Mouse (Mus musculus): ENCODE results near the gene Rpl31. TPM values are rescaled to one million over a fixed set of nuclear protein-coding genes. Genes with fewer than 3 reads are reported as not detected.

The Rpl31 gene
- polyA plus RNA-seq, 1 experiment: 261 TPM

DNA sequence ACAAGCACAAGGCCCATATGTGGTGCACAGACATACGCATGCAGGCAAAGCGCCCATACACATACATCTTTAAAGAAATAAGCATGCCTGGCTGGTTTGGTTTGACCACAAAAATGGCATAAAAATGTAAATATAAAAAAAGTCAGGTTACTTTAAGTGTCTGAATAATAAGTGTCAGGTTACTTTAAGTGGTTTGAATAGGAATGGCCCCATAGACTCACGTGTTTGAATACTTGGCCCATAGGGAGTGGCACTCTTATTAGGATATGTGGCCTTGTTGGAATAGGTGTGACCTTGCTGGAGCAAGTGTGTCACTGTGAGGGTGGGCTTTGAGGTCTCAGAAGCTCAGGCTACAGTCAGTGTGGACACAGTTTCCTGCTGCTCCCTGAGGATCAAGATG lies 27.0 kb downstream of the Rpl31 start:
- no peak overlapping the region for H3K4me3 ChIP-seq (ENCODE audit: insufficient read depth, low read depth, low read length)
- H3K36me3 ChIP-seq (ENCODE audit: control insufficient read depth, insufficient read depth, low read length): no peaks in the 10 kb centered on the region
- DNase-seq: no peak
- H3K27me3 ChIP-seq (replicated peaks; ENCODE audit: control insufficient read depth, insufficient read depth, low read length): no peaks in the 10 kb centered on the region
- TF ChIP-seq POLR2A (IDR thresholded peaks at IDR 0.05; ENCODE audit: low read depth, low read length) (no peak), CTCF (conservative IDR thresholded peaks at IDR 0.05; ENCODE audit: insufficient read depth, insufficient read length, low read depth, low read length) (no peak)
- H3K27ac ChIP-seq (ENCODE audit: insufficient read depth, low read depth, low read length): no peak overlapping the region
- WGBS: 91% methylated on average over 3 of the region's 3 CpGs
- H3K4me1 ChIP-seq (ENCODE audit: control insufficient read depth, insufficient read depth, low read length): no peaks in the 10 kb centered on the region

- H3K4me1 ChIP-seq (ENCODE audit: control insufficient read depth, insufficient read depth, low read length): no peaks in the 10 kb centered on the region
- no peaks in the 10 kb centered on the region for H3K36me3 ChIP-seq (ENCODE audit: control insufficient read depth, insufficient read depth, low read length)
- no peak overlapping the region for H3K4me3 ChIP-seq (ENCODE audit: insufficient read depth, low read depth, low read length)
- TF ChIP-seq CTCF (conservative IDR thresholded peaks at IDR 0.05; ENCODE audit: insufficient read depth, insufficient read length, low read depth, low read length) (no peak), POLR2A (IDR thresholded peaks at IDR 0.05; ENCODE audit: low read depth, low read length) (no peak)
- 72% methylated on average over 4 of the region's 4 CpGs for whole genome bisulfite sequencing
- DNase-seq: no peak
- no peak overlapping the region for H3K27ac ChIP-seq (ENCODE audit: insufficient read depth, low read depth, low read length)
- H3K27me3 ChIP-seq (replicated peaks; ENCODE audit: control insufficient read depth, insufficient read depth, low read length): no peaks in the 10 kb centered on the region
Measured at GRCm38 (mm10) chr1:39396347-39396746, 28.7 kb downstream of the Rpl31 start.

- H3K27ac ChIP-seq (ENCODE audit: insufficient read depth, low read depth, low read length): no peak overlapping the region
- 94% methylated on average over 6 of the region's 6 CpGs for WGBS
- no peaks in the 10 kb centered on the region for H3K36me3 ChIP-seq (ENCODE audit: control insufficient read depth, insufficient read depth, low read length)
- H3K4me3 ChIP-seq (ENCODE audit: insufficient read depth, low read depth, low read length): no peak overlapping the region
- no peak for DNase-seq
- no peaks in the 10 kb centered on the region for H3K4me1 ChIP-seq (ENCODE audit: control insufficient read depth, insufficient read depth, low read length)
- H3K27me3 ChIP-seq (replicated peaks; ENCODE audit: control insufficient read depth, insufficient read depth, low read length): no peaks in the 10 kb centered on the region
- TF ChIP-seq CTCF (conservative IDR thresholded peaks at IDR 0.05; ENCODE audit: insufficient read depth, insufficient read length, low read depth, low read length): no peak
- no peak for TF ChIP-seq POLR2A (IDR thresholded peaks at IDR 0.05; ENCODE audit: low read depth, low read length)
Measured at GRCm38 (mm10) chr1:39398284-39398683, 30.6 kb downstream of the Rpl31 start.

- Histone ChIP-seq H3K27me3 (replicated peaks; ENCODE audit: control insufficient read depth, insufficient read depth, low read length) (no peaks in the 10 kb centered on the region), H3K4me1 (ENCODE audit: control insufficient read depth, insufficient read depth, low read length) (no peaks in the 10 kb centered on the region), H3K36me3 (ENCODE audit: control insufficient read depth, insufficient read depth, low read length) (no peaks in the 10 kb centered on the region), H3K27ac (ENCODE audit: insufficient read depth, low read depth, low read length) (no peak overlapping the region), H3K4me3 (ENCODE audit: insufficient read depth, low read depth, low read length) (no peak overlapping the region)
- DNase-seq: no peak
- TF ChIP-seq CTCF (conservative IDR thresholded peaks at IDR 0.05; ENCODE audit: insufficient read depth, insufficient read length, low read depth, low read length) (no peak), POLR2A (IDR thresholded peaks at IDR 0.05; ENCODE audit: low read depth, low read length) (no peak)
- WGBS: 78% methylated on average over 4 of the region's 4 CpGs
Measured at GRCm38 (mm10) chr1:39399228-39399627, 31.6 kb downstream of the Rpl31 start.

GRCm38 (mm10) chr1:39400173-39400572 lies 32.5 kb downstream of the Rpl31 start:
- 95% methylated on average over 3 of the region's 3 CpGs for WGBS
- DNase-seq: no peak
- H3K27me3 ChIP-seq (replicated peaks; ENCODE audit: control insufficient read depth, insufficient read depth, low read length): no peaks in the 10 kb centered on the region
- no peak for TF ChIP-seq CTCF (conservative IDR thresholded peaks at IDR 0.05; ENCODE audit: insufficient read depth, insufficient read length, low read depth, low read length)
- no peak for TF ChIP-seq POLR2A (IDR thresholded peaks at IDR 0.05; ENCODE audit: low read depth, low read length)
- no peaks in the 10 kb centered on the region for H3K4me1 ChIP-seq (ENCODE audit: control insufficient read depth, insufficient read depth, low read length)
- no peak overlapping the region for H3K4me3 ChIP-seq (ENCODE audit: insufficient read depth, low read depth, low read length)
- no peaks in the 10 kb centered on the region for H3K36me3 ChIP-seq (ENCODE audit: control insufficient read depth, insufficient read depth, low read length)
- no peak overlapping the region for H3K27ac ChIP-seq (ENCODE audit: insufficient read depth, low read depth, low read length)

GRCm38 (mm10) chr1:39407108-39407507 lies 39.5 kb downstream of the Rpl31 start:
- H3K4me3 ChIP-seq (ENCODE audit: insufficient read depth, low read depth, low read length): no peak overlapping the region
- peak; percentile 15 for DNase-seq
- WGBS: 38% methylated on average over 4 of the region's 4 CpGs
- 0 out of 2 replicates have a peak, but pooled peaks cover 2% of the 10 kb centered on the region for H3K4me1 ChIP-seq (ENCODE audit: control insufficient read depth, insufficient read depth, low read length)
- no peaks in the 10 kb centered on the region for H3K27me3 ChIP-seq (replicated peaks; ENCODE audit: control insufficient read depth, insufficient read depth, low read length)
- no peaks in the 10 kb centered on the region for H3K36me3 ChIP-seq (ENCODE audit: control insufficient read depth, insufficient read depth, low read length)
- H3K27ac ChIP-seq (ENCODE audit: insufficient read depth, low read depth, low read length): no peak overlapping the region
- TF ChIP-seq POLR2A (IDR thresholded peaks at IDR 0.05; ENCODE audit: low read depth, low read length) (no peak), CTCF (conservative IDR thresholded peaks at IDR 0.05; ENCODE audit: insufficient read depth, insufficient read length, low read depth, low read length) (peak; percentile 38; the same call in 1 of the 2 replicates)

DNA sequence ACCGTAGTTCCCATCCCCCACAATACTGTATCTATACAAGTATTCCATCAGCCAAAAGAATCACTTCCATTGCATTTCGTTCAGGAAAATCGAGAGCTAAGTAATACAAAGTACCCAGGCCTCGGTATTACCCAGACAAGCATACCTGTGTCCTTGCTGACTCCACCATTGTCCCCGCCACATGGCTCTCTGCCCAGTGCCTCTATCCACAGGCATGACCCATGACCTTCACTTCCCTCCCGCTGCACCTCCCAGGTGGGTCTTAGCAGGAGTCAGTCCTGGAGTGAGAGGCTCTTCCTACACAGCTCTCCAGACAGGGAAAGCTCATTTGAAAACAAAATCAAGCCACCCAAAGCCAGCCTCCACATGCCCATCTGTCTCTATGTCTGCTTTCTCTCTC lies 40.5 kb downstream of the Rpl31 start:
- Histone ChIP-seq H3K27ac (ENCODE audit: insufficient read depth, low read depth, low read length) (no peak overlapping the region), H3K4me1 (ENCODE audit: control insufficient read depth, insufficient read depth, low read length) (0 out of 2 replicates have a peak, but pooled peaks cover 2% of the 10 kb centered on the region), H3K27me3 (replicated peaks; ENCODE audit: control insufficient read depth, insufficient read depth, low read length) (no peaks in the 10 kb centered on the region), H3K36me3 (ENCODE audit: control insufficient read depth, insufficient read depth, low read length) (no peaks in the 10 kb centered on the region), H3K4me3 (ENCODE audit: insufficient read depth, low read depth, low read length) (no peak overlapping the region)
- WGBS: 81% methylated on average over 6 of the region's 6 CpGs
- no peak for DNase-seq
- TF ChIP-seq POLR2A (IDR thresholded peaks at IDR 0.05; ENCODE audit: low read depth, low read length): no peak
- no peak for TF ChIP-seq CTCF (conservative IDR thresholded peaks at IDR 0.05; ENCODE audit: insufficient read depth, insufficient read length, low read depth, low read length)

Data from kidney, adult 2 months (tissue).